Mouse (Mus musculus) cerebellum, adult 2 months (tissue): ENCODE measurements around the gene Daam1.

Experiments
- CTCF ChIP-seq: fragments of 200-500 bp; IDR thresholded peaks from 2 replicates; pipeline ENCODE4 v1.5.1; 2011; ENCODE audit warnings: low read depth, mild to moderate bottlenecking, control low read depth, low read length, moderate library complexity, borderline replicate concordance; ENCODE audit not compliant: insufficient read depth
- POLR2A ChIP-seq: fragments of 200-500 bp; IDR thresholded peaks from 2 replicates; pipeline ENCODE4 v1.6.1; 2011; ENCODE audit warnings: low read length, control low read depth, borderline replicate concordance; ENCODE audit not compliant: insufficient read depth

DNA sequence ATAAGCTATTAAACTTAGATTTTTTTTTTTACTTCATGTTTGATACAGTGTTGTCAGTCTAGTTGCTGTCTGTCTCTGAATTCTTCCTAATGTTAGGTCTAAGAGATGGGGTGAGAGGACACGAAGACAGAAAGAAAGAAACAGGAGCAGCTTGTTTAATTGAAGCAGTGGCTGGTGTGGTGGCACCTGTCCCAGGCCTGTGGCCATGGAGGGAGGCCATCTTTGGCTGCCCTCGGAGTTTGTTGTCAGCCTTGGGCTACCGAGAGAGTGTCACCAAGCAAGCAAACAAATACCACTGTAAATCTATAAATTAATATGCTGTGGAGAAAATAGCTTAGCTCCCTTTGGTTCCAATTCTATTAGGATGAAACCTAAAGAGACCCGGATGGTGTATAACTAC, 74.0 kb downstream of the Daam1 start:
- TF ChIP-seq CTCF (no peak), POLR2A (no peak)
